Mouse (Mus musculus) liver, adult 2 months (tissue): ENCODE results near the gene Gm10273. TPM values are rescaled to one million over a fixed set of nuclear protein-coding genes. Genes with fewer than 3 reads are reported as not detected.
"Not testable (repeated sequence)": the region's sequence is repeated elsewhere in the genome, so short reads cannot be mapped to it uniquely, and the experiment has no call there.

Experiments used
- DNase-seq: peaks from one replicate; pipeline ENCODE4 v3.0.0-alpha.2; 2011; ENCODE audit warnings: low read depth, low spot score; ENCODE audit errors: extremely low read depth
- H3K27ac ChIP-seq: fragments of 200-500 bp; replicated peaks from 2 replicates; pipeline ENCODE4 v1.5.1; 2012; ENCODE audit warnings: low read depth, mild to moderate bottlenecking, control low read depth, inconsistent platforms, low read length; ENCODE audit not compliant: insufficient read depth
- H3K27me3 ChIP-seq: fragments of 200-500 bp; 2 replicates; pipeline ENCODE4 v1.6.1; 2012; ENCODE audit warnings: mild to moderate bottlenecking, moderate library complexity, low read length, inconsistent platforms; ENCODE audit not compliant: control insufficient read depth, insufficient read depth
- H3K36me3 ChIP-seq: fragments of 200-500 bp; 2 replicates; pipeline ENCODE4 v1.6.1; 2012; ENCODE audit warnings: low read length, inconsistent platforms; ENCODE audit not compliant: control insufficient read depth, insufficient read depth
- H3K4me1 ChIP-seq: fragments of 200-500 bp; 2 replicates; pipeline ENCODE4 v1.6.1; 2011; ENCODE audit warnings: low read length; ENCODE audit not compliant: control insufficient read depth, insufficient read depth
- H3K4me3 ChIP-seq: fragments of 200-500 bp; 2 replicates; pipeline ENCODE4 v1.5.1; 2011; ENCODE audit warnings: low read depth, mild to moderate bottlenecking, control low read depth, low read length, moderate library complexity; ENCODE audit not compliant: insufficient read depth
- H3K79me2 ChIP-seq: fragments of 200-500 bp; 2 replicates; pipeline ENCODE4 v1.6.1; 2012; ENCODE audit warnings: inconsistent platforms, mild to moderate bottlenecking, low read length, moderate library complexity; ENCODE audit not compliant: control insufficient read depth, insufficient read depth
- H3K9ac ChIP-seq: fragments of 200-500 bp; 2 replicates; pipeline ENCODE4 v1.6.1; 2012; ENCODE audit warnings: low read depth, mild to moderate bottlenecking, control low read depth, inconsistent platforms, low read length
- CTCF ChIP-seq: fragments of 200-500 bp; IDR thresholded peaks from 2 replicates; pipeline ENCODE4 v1.5.1; 2011; ENCODE audit warnings: low read depth, low read length, control low read depth
- POLR2A ChIP-seq: fragments of 200-500 bp; IDR thresholded peaks from 2 replicates; pipeline ENCODE4 v1.6.1; 2011; ENCODE audit warnings: low read length, control low read depth; ENCODE audit not compliant: insufficient read depth; ENCODE audit errors: extremely low read depth
- WGBS: fragments of 180-500 bp; shearing (Covaris S2); methylation state at CpG from one replicate; pipeline ENCODE4 v1.1.7; 2018; 5-methylcytosine and 5-hydroxymethylcytosine counted together
- polyA plus RNA-seq: library from polyadenylated mRNA; depleted of rRNA; stranded (reverse); fragments of >200 nt; gene quantifications from 2 replicates; pipeline ENCODE4 v1.2.3, GENCODE M21; 2012; rRNA removed
- total RNA-seq: library from RNA; depleted of rRNA; stranded (reverse); fragments of >200 nt; gene quantifications from 2 replicates; pipeline ENCODE4 v1.2.3, GENCODE M21; 2014; rRNA removed

Gene Gm10273
- total RNA-seq (3.2 and 7.0 TPM in 2 replicates), polyA plus RNA-seq (3.8 and 5.5 TPM in 2 replicates)

- not testable (repeated sequence) for H3K9ac ChIP-seq, H3K4me3 ChIP-seq, H3K27me3 ChIP-seq, H3K79me2 ChIP-seq, H3K36me3 ChIP-seq, DNase-seq, H3K27ac ChIP-seq, H3K4me1 ChIP-seq
- WGBS = 96% methylated on average over 11 of the region's 25 CpGs
These were observed at the start of gene Gm10273 for GRCm38 (mm10) chr10:59395461-59395860. Gm10273 (plus strand) TSS chr10:59395632.

- H3K27ac ChIP-seq = no peak overlapping the region
- H3K36me3 ChIP-seq = peaks cover 68% of the 10 kb centered on the region
- WGBS = 95% methylated on average over 2 of the region's 2 CpGs
- DNase-seq = no peak
- H3K4me1 ChIP-seq = no peaks in the 10 kb centered on the region
- no peak overlapping the region for H3K9ac ChIP-seq
- no peak overlapping the region for H3K4me3 ChIP-seq
- TF ChIP-seq POLR2A = no peak
- no peak for TF ChIP-seq CTCF
- H3K79me2 ChIP-seq = no peaks in the 10 kb centered on the region
- no peaks in the 10 kb centered on the region for H3K27me3 ChIP-seq
These were observed 48.9 kb upstream of the Gm10273 start for GRCm38 (mm10) chr10:59346560-59346959.

GRCm38 (mm10) chr10:59348200-59348599 lies 47.2 kb upstream of the Gm10273 start:
- Histone ChIP-seq H3K9ac (no peak overlapping the region), H3K4me3 (no peak overlapping the region)
- whole genome bisulfite sequencing = 91% methylated on average over 9 of the region's 9 CpGs

GRCm38 (mm10) chr10:59349536-59349935 lies 45.9 kb upstream of the Gm10273 start:
- H3K4me1 ChIP-seq = no peaks in the 10 kb centered on the region
- peaks cover 69% of the 10 kb centered on the region for H3K36me3 ChIP-seq
- no peak for DNase-seq
- H3K27ac ChIP-seq = no peak overlapping the region
- no peaks in the 10 kb centered on the region for H3K79me2 ChIP-seq
- WGBS = 97% methylated on average over 2 of the region's 2 CpGs
- no peak for TF ChIP-seq POLR2A
- TF ChIP-seq CTCF = no peak
- H3K9ac ChIP-seq = no peak overlapping the region
- H3K27me3 ChIP-seq = no peaks in the 10 kb centered on the region
- no peak overlapping the region for H3K4me3 ChIP-seq

More at GRCm38 (mm10) chr10:59348200-59348599, 47.2 kb upstream of the Gm10273 start:
- no peaks in the 10 kb centered on the region for H3K4me1 ChIP-seq
- H3K79me2 ChIP-seq = no peaks in the 10 kb centered on the region
- H3K27ac ChIP-seq = no peak overlapping the region
- DNase-seq = no peak
- H3K27me3 ChIP-seq = no peaks in the 10 kb centered on the region
- TF ChIP-seq CTCF (no peak), POLR2A (no peak)
- H3K36me3 ChIP-seq = peaks cover 71% of the 10 kb centered on the region

GRCm38 (mm10) chr10:59353065-59353464 lies 42.4 kb upstream of the Gm10273 start:
- H3K4me3 ChIP-seq = no peak overlapping the region
- no peak for DNase-seq
- no peaks in the 10 kb centered on the region for H3K27me3 ChIP-seq
- H3K4me1 ChIP-seq = no peaks in the 10 kb centered on the region
- TF ChIP-seq CTCF (no peak), POLR2A (no peak)
- H3K79me2 ChIP-seq = no peaks in the 10 kb centered on the region; the same call in 1 of the 2 replicates
- 66% methylated on average over 1 of the region's 1 CpGs for WGBS
- peaks cover 63% of the 10 kb centered on the region for H3K36me3 ChIP-seq
- no peak overlapping the region for H3K9ac ChIP-seq
- no peak overlapping the region for H3K27ac ChIP-seq

- H3K27ac ChIP-seq = no peak overlapping the region
- peaks cover 57% of the 10 kb centered on the region for H3K36me3 ChIP-seq
- no peaks in the 10 kb centered on the region; the same call in 1 of the 2 replicates for H3K79me2 ChIP-seq
- WGBS = 96% methylated on average over 12 of the region's 12 CpGs
- H3K4me3 ChIP-seq = no peak overlapping the region
- H3K4me1 ChIP-seq = no peaks in the 10 kb centered on the region
- no peak for DNase-seq
- H3K9ac ChIP-seq = no peak overlapping the region
- H3K27me3 ChIP-seq = no peaks in the 10 kb centered on the region
- no peak for TF ChIP-seq POLR2A
These were observed 41.3 kb upstream of the Gm10273 start for GRCm38 (mm10) chr10:59354120-59354519.

GRCm38 (mm10) chr10:59355020-59355419 lies 40.4 kb upstream of the Gm10273 start:
- Histone ChIP-seq H3K27ac (no peak overlapping the region), H3K9ac (no peak overlapping the region), H3K27me3 (no peaks in the 10 kb centered on the region), H3K36me3 (peaks cover 56% of the 10 kb centered on the region), H3K4me3 (no peak overlapping the region), H3K79me2 (no peaks in the 10 kb centered on the region; the same call in 1 of the 2 replicates), H3K4me1 (no peaks in the 10 kb centered on the region)
- 93% methylated on average over 8 of the region's 8 CpGs for WGBS
- no peak for TF ChIP-seq CTCF
- no peak for TF ChIP-seq POLR2A
- no peak for DNase-seq
